Mouse (Mus musculus) myocyte (in vitro differentiated cells): ENCODE data around the gene Rnf141.

ENCODE experiments used
- E2F4 ChIP-seq: IDR thresholded peaks from one replicate; pipeline ENCODE4 v1.6.1; 2011; ENCODE audit warnings: mild to moderate bottlenecking, control low read depth, moderate library complexity; ENCODE audit not compliant: insufficient read depth
- POLR2A ChIP-seq: IDR thresholded peaks from one replicate; pipeline ENCODE4 v1.6.1; 2011; ENCODE audit warnings: low read depth, mild to moderate bottlenecking, control low read depth, moderate library complexity; ENCODE audit not compliant: insufficient read length

GRCm38 (mm10) chr7:110792834-110793233 lies 51.4 kb downstream of the Rnf141 start:
- TF ChIP-seq E2F4 (no peak), POLR2A (no peak)
